ENCODE assay signal across 20 mouse cellular contexts in the genomic region with DNA sequence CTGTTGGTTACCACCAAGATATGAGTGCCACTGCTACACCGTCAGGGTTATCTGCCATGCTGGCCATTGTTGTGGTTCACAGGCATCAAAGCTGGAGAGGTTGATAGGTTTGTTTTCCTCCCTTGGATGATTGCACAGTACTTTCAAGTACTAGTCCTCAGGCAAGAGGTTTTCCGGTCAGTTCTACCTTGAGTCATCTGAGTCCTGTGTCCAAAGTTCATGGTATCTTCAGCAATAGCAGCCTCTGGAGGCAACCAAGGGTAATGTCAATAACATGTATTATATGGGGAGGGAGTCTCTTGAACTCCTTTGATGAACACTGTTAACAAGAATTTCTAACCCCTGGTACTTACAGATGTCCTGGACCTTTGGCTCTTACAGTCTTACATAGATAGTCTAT.
DNase-seq lines count a peak whose midpoint lies in the region; ATAC-seq and TF ChIP-seq lines count a peak whose summit lies in the region.
"Had no signal": no experiment of that assay in that cellular context is flagged by ENCODE, and none has a peak within 500 bp of the region (broad histone marks: within the 10 kb centered on the region; RNA-seq: fewer than 3 reads in every experiment).

No protein-coding gene starts in this region.

- peak; percentile 56 for TF ChIP-seq CTCF in stomach, postnatal 0 days (IDR thresholded peaks at IDR 0.05; ENCODE audit: low read depth)

- WGBS in stomach, postnatal 0 days, result 86% methylated on average over 2 of the region's 2 CpGs
- WGBS in midbrain, embryonic 11.5 days, result 89% methylated on average over 2 of the region's 2 CpGs

- no peaks in the 10 kb centered on the region for H3K9me3 ChIP-seq in stomach, postnatal 0 days (ENCODE audit: control insufficient read depth, low read length)
- no peaks in the 10 kb centered on the region; the same call in 1 of the 2 replicates for H3K9me3 ChIP-seq in midbrain, embryonic 11.5 days (ENCODE audit: control insufficient read depth, low read length)
- H3K9me3 ChIP-seq: embryonic facial prominence, embryonic 15.5 days had no signal

- H3K27ac ChIP-seq in stomach, postnatal 0 days (replicated peaks), result no peak overlapping the region
- H3K27ac ChIP-seq in midbrain, embryonic 11.5 days (ENCODE audit: low read depth, low read length), result no peak overlapping the region
- H3K27ac ChIP-seq: embryonic facial prominence, embryonic 15.5 days; forebrain, embryonic 10.5 days; heart, embryonic 13.5 days; hindbrain, embryonic 12.5 days had no signal

- peak; percentile 17 for DNase-seq in heart, adult 11 months
- DNase-seq in heart, postnatal 14 days, result no peak
- DNase-seq in kidney, adult 9 months, result peak; percentile 17
- no peak for DNase-seq in kidney, postnatal 25 days
- DNase-seq in 3134 (ENCODE audit: extremely low read depth, insufficient read length, low spot score), result peak; percentile 4
- DNase-seq in stomach, postnatal 0 days (ENCODE audit: low spot score), result no peak
- no peak for DNase-seq in midbrain, embryonic 11.5 days (ENCODE audit: low spot score, missing footprints)
- DNase-seq: adrenal gland, adult 8-10 months; adrenal gland, postnatal 36 days; cerebellum, adult 2 months; cerebellum, postnatal 10 days; embryo, embryonic 11 days; heart, postnatal 4 days had no signal

- TF ChIP-seq EP300 in stomach, postnatal 0 days (optimal IDR thresholded peaks at IDR 0.05), result no peak

- H3K27me3 ChIP-seq in stomach, postnatal 0 days (ENCODE audit: control insufficient read depth, insufficient read depth, low read length), result no peaks in the 10 kb centered on the region
- H3K27me3 ChIP-seq in midbrain, embryonic 11.5 days (ENCODE audit: control insufficient read depth, insufficient read depth, low read length), result no peaks in the 10 kb centered on the region
- H3K27me3 ChIP-seq: embryonic facial prominence, embryonic 15.5 days; heart, embryonic 13.5 days; hindbrain, embryonic 12.5 days had no signal

- no peak overlapping the region for H3K9ac ChIP-seq in stomach, postnatal 0 days (ENCODE audit: low read length)
- no peak overlapping the region for H3K9ac ChIP-seq in midbrain, embryonic 11.5 days (ENCODE audit: low read length)
- H3K9ac ChIP-seq: embryonic facial prominence, embryonic 15.5 days; heart, embryonic 13.5 days; hindbrain, embryonic 12.5 days had no signal

- H3K4me1 ChIP-seq in stomach, postnatal 0 days (replicated peaks; ENCODE audit: control insufficient read depth, insufficient read depth), result no peaks in the 10 kb centered on the region
- no peaks in the 10 kb centered on the region for H3K4me1 ChIP-seq in midbrain, embryonic 11.5 days (ENCODE audit: control insufficient read depth, insufficient read depth, low read length)
- H3K4me1 ChIP-seq: embryonic facial prominence, embryonic 15.5 days; heart, embryonic 13.5 days; hindbrain, embryonic 12.5 days had no signal

- intact Hi-C loops in heart, postnatal 14 days (cut with DNase I), result no loop called here

- H3K36me3 ChIP-seq in stomach, postnatal 0 days (ENCODE audit: control insufficient read depth, insufficient read depth, low read length), result no peaks in the 10 kb centered on the region
- no peaks in the 10 kb centered on the region for H3K36me3 ChIP-seq in midbrain, embryonic 11.5 days (ENCODE audit: control insufficient read depth, insufficient read depth, low read length)
- H3K36me3 ChIP-seq: embryonic facial prominence, embryonic 15.5 days; forebrain, embryonic 10.5 days; heart, embryonic 13.5 days; hindbrain, embryonic 12.5 days had no signal

- H3K4me3 ChIP-seq in stomach, postnatal 0 days (ENCODE audit: low read depth, low read length), result no peak overlapping the region
- H3K4me3 ChIP-seq in midbrain, embryonic 11.5 days (ENCODE audit: low read depth, low read length), result no peak overlapping the region
- H3K4me3 ChIP-seq: embryonic facial prominence, embryonic 15.5 days; erythroblast, embryonic 14.5 days; forebrain, embryonic 10.5 days; heart, embryonic 13.5 days; hindbrain, embryonic 12.5 days had no signal

- no peak for ATAC-seq in stomach, postnatal 0 days (ENCODE audit: low FRiP score, low TSS enrichment)
- no peak for ATAC-seq in midbrain, embryonic 11.5 days (ENCODE audit: low FRiP score)
- ATAC-seq: forebrain, embryonic 14.5 days; hindbrain, embryonic 16.5 days had no signal

- no peak overlapping the region for H3K4me2 ChIP-seq in stomach, postnatal 0 days (replicated peaks; ENCODE audit: low read depth)
- no peak overlapping the region for H3K4me2 ChIP-seq in midbrain, embryonic 11.5 days
- H3K4me2 ChIP-seq: embryonic facial prominence, embryonic 15.5 days; heart, embryonic 13.5 days; hindbrain, embryonic 12.5 days had no signal

Comparison
In these comparisons a context has a peak if more than half of its experiments do, and no peak if none do; other contexts are left out.
1. DNase-seq: peak in heart, adult 11 months (single experiment), kidney, adult 9 months (single experiment) and 3134 (single experiment); none in heart, postnatal 14 days (0 of 2), kidney, postnatal 25 days (0 of 2), stomach, postnatal 0 days (single experiment) and midbrain, embryonic 11.5 days (single experiment).